In the genomic region with DNA sequence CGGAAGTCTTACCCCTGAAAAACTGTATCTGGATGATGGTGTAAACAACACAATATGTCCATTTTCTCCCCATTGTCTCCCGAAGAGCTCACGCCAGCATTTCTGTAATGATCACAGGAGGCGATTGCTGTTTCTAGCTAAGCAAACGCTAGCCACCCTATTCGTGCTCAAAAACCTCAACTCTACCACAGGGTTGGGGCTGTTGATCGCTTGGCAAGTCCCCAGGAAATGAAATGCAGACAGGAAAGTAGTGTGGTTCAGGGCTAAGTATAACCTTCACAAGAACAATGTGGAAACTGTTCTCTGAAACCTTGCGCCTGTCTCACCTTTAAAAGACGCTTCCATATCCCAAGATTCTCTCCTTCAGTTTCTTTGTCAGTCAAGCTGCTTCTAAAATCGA, we compare ENCODE assay signal across 13 mouse cellular contexts. TPM values are rescaled to one million over a fixed set of nuclear protein-coding genes. Genes with fewer than 3 reads are reported as not detected.
A peak's percentile ranks its signal among the peaks of the same experiment; 100 is the strongest.
DNase-seq lines count a peak whose midpoint lies in the region; ATAC-seq and TF ChIP-seq lines count a peak whose summit lies in the region.
"Had no signal": no experiment of that assay in that cellular context is flagged by ENCODE, and none has a peak within 500 bp of the region (broad histone marks: within the 10 kb centered on the region; RNA-seq: fewer than 3 reads in every experiment).

A gene (minus strand): TSS at position 232 of the 400 bp plus-strand sequence.

- TF ChIP-seq CTCF in heart, postnatal 0 days (IDR thresholded peaks at IDR 0.05; ENCODE audit: low read depth), result no peak

- WGBS in heart, postnatal 0 days, result 69% methylated on average over 10 of the region's 10 CpGs

- H3K4me1 ChIP-seq in heart, postnatal 0 days (ENCODE audit: control insufficient read depth, insufficient read depth), result no peaks in the 10 kb centered on the region
- H3K4me1 ChIP-seq: neural tube, embryonic 12.5 days had no signal

- no peak for TF ChIP-seq EP300 in heart, postnatal 0 days (IDR thresholded peaks at IDR 0.05; ENCODE audit: low read depth)

- H3K36me3 ChIP-seq in heart, postnatal 0 days (replicated peaks; ENCODE audit: control insufficient read depth, insufficient read depth, low read length), result no peaks in the 10 kb centered on the region
- H3K36me3 ChIP-seq: forebrain, embryonic 12.5 days; neural tube, embryonic 12.5 days had no signal

- peak within 1 kb of the TSS; percentile 9; the same call in 1 of the 2 replicates for H3K4me3 ChIP-seq in heart, postnatal 0 days (ENCODE audit: low read depth, low read length)
- H3K4me3 ChIP-seq: forebrain, embryonic 12.5 days; neural tube, embryonic 12.5 days had no signal

- H3K27ac ChIP-seq in heart, postnatal 0 days (ENCODE audit: low read depth), result no peak within 1 kb of the TSS
- H3K27ac ChIP-seq: forebrain, embryonic 12.5 days; kidney, postnatal 0 days; neural tube, embryonic 12.5 days had no signal

- H3K9ac ChIP-seq in heart, postnatal 0 days (replicated peaks; ENCODE audit: low read depth, low read length), result no peak within 1 kb of the TSS
- H3K9ac ChIP-seq: forebrain, embryonic 12.5 days; neural tube, embryonic 12.5 days had no signal

- no peak within 1 kb of the TSS; the same call in 1 of the 2 replicates for H3K4me2 ChIP-seq in heart, postnatal 0 days (ENCODE audit: low read depth, low read length)
- H3K4me2 ChIP-seq: forebrain, embryonic 12.5 days; neural tube, embryonic 12.5 days had no signal

- DNase-seq in heart, postnatal 0 days (ENCODE audit: low spot score), result no peak
- no peak for DNase-seq in heart, postnatal 4 days
- peak; percentile 83 for DNase-seq in CD4-positive, CD25-positive, alpha-beta regulatory T cell, adult 2 months (ENCODE audit: low read depth, low spot score)
- peak; percentile 51 to 61 for DNase-seq in spleen, postnatal 36 days (ENCODE audit: low spot score in 2 of 2)
- DNase-seq in frontal cortex, postnatal 36 days (ENCODE audit: low spot score in 2 of 2), result no peak
- DNase-seq in adrenal gland, postnatal 14 days, result no peak
- no peak for DNase-seq in adrenal gland, adult (ENCODE audit: inconsistent age in 2 of 2, low spot score in 1 of 2)
- DNase-seq: cerebellum, adult 11 months had no signal

- no peak for ATAC-seq in heart, postnatal 0 days (ENCODE audit: insufficient read depth, low read depth)
- ATAC-seq in inflammation-experienced regulatory T-cells, adult 6 months, result peak; percentile 86

- H3K27me3 ChIP-seq in heart, postnatal 0 days (ENCODE audit: control insufficient read depth, insufficient read depth, low read length), result no peaks in the 10 kb centered on the region
- H3K27me3 ChIP-seq: forebrain, embryonic 12.5 days; neural tube, embryonic 12.5 days had no signal

- H3K9me3 ChIP-seq in heart, postnatal 0 days (replicated peaks; ENCODE audit: control insufficient read depth, low read length), result no peaks in the 10 kb centered on the region
- H3K9me3 ChIP-seq: forebrain, embryonic 12.5 days; neural tube, embryonic 12.5 days had no signal

RNA-seq across cellular contexts. Expression of the gene that starts here (rescaled TPM):
- total RNA-seq in heart, postnatal 0 days (2014; rRNA removed; ENCODE audit: low replicate concordance), result 0.08 TPM in 1 of 2 replicates, not detected in the other
- not detected in 2 replicates for polyA plus RNA-seq in heart, postnatal 0 days (2015; fragmentation: Nextera tagmentation; extraction: Ambion mirVana)
- not detected for total RNA-seq in heart, postnatal 4 days (2021)
- 100 to 1,000 TPM; 155 to 199 (median 182) TPM for polyA plus RNA-seq in inflammation-experienced regulatory T-cells, adult 6 months (2017; shearing (Covaris generic))
- 2.5 TPM in 1 of 2 replicates, not detected in the other for total RNA-seq in adrenal gland, postnatal 14 days (2021)
- polyA plus RNA-seq: C2C12; forebrain, embryonic 12.5 days; kidney, postnatal 0 days; neural tube, embryonic 12.5 days had no signal

Comparison
In these comparisons a context has a peak if more than half of its experiments do, and no peak if none do; other contexts are left out.
1. RNA of the gene that starts here (polyA plus RNA-seq): 155 to 199 TPM in inflammation-experienced regulatory T-cells, adult 6 months; not detected in heart, postnatal 0 days; every median in the first group is over 100 times any median in the second.
2. DNase-seq: peak in CD4-positive, CD25-positive, alpha-beta regulatory T cell, adult 2 months (single experiment) and spleen, postnatal 36 days (2 of 2); none in heart, postnatal 0 days (single experiment), heart, postnatal 4 days (single experiment), frontal cortex, postnatal 36 days (0 of 2), adrenal gland, postnatal 14 days (single experiment) and adrenal gland, adult (0 of 2).